Mouse (Mus musculus) olfactory bulb, adult 2 months (tissue): ENCODE measurements at regions not wholly inside any gene's neighbourhood (a gene's known extent, or its start where the extent isn't known, plus 50 kb on each side); places are given as distances from the start of the nearest gene placed in this dataset.

Source experiments
- H3K27ac ChIP-seq: fragments of 200-500 bp; 2 replicates; pipeline ENCODE4 v1.5.1; 2012; ENCODE audit warnings: low read depth, low read length; ENCODE audit not compliant: insufficient read depth
- H3K4me1 ChIP-seq: fragments of 200-500 bp; 2 replicates; pipeline ENCODE4 v1.6.1; 2012; ENCODE audit warnings: low read length; ENCODE audit not compliant: control insufficient read depth, insufficient read depth
- H3K4me3 ChIP-seq: fragments of 200-500 bp; 2 replicates; pipeline ENCODE4 v1.5.1; 2012; ENCODE audit warnings: mild to moderate bottlenecking, low read depth, low read length, moderate library complexity; ENCODE audit not compliant: insufficient read depth
- CTCF ChIP-seq: fragments of 200-500 bp; IDR thresholded peaks from 2 replicates; pipeline ENCODE4 v1.5.1; 2012; ENCODE audit warnings: low read depth, mild to moderate bottlenecking, low read length, moderate library complexity; ENCODE audit not compliant: insufficient read depth
- POLR2A ChIP-seq: fragments of 200-500 bp; IDR thresholded peaks from 2 replicates; pipeline ENCODE4 v1.6.1; 2012; ENCODE audit warnings: mild to moderate bottlenecking, low read depth, low read length, moderate library complexity; ENCODE audit not compliant: insufficient read depth
- WGBS: fragments of 180-500 bp; shearing (Covaris S2); methylation state at CpG from one replicate; pipeline ENCODE4 v1.1.7; 2018; 5-methylcytosine and 5-hydroxymethylcytosine counted together

GRCm38 (mm10) chr15:62122265-62123023 is 1199.6 kb upstream of the A1bg start:
- Histone ChIP-seq H3K4me3 (no peak overlapping the region), H3K27ac (no peak overlapping the region), H3K4me1 (peaks cover 8% of the 10 kb centered on the region)
- WGBS = 88% methylated on average over 9 of the region's 9 CpGs
- TF ChIP-seq POLR2A = no peak
- no peak for TF ChIP-seq CTCF

- whole genome bisulfite sequencing = 60% methylated on average over 4 of the region's 4 CpGs
- TF ChIP-seq CTCF (no peak), POLR2A (no peak)
- H3K27ac ChIP-seq = no peak overlapping the region
- H3K4me3 ChIP-seq = no peak overlapping the region
- H3K4me1 ChIP-seq = peaks cover 8% of the 10 kb centered on the region
These were observed 1198.9 kb upstream of the A1bg start for GRCm38 (mm10) chr15:62121696-62122095.

GRCm38 (mm10) chr15:62120735-62121134 is 1197.9 kb upstream of the A1bg start:
- Histone ChIP-seq H3K4me1 (peaks cover 8% of the 10 kb centered on the region), H3K27ac (no peak overlapping the region), H3K4me3 (no peak overlapping the region)
- TF ChIP-seq CTCF (no peak), POLR2A (no peak)
- 74% methylated on average over 4 of the region's 4 CpGs for WGBS

GRCm38 (mm10) chr15:62118997-62119396 is 1196.2 kb upstream of the A1bg start:
- 83% methylated on average over 10 of the region's 10 CpGs for WGBS
- no peak overlapping the region for H3K4me3 ChIP-seq
- TF ChIP-seq CTCF (no peak), POLR2A (no peak)
- no peak overlapping the region for H3K27ac ChIP-seq
- H3K4me1 ChIP-seq = peaks cover 8% of the 10 kb centered on the region

GRCm38 (mm10) chr15:62116184-62116583 is 1193.4 kb upstream of the A1bg start:
- Histone ChIP-seq H3K27ac (no peak overlapping the region), H3K4me3 (no peak overlapping the region), H3K4me1 (peaks cover 3% of the 10 kb centered on the region; the same call in 1 of the 2 replicates)
- TF ChIP-seq CTCF (no peak), POLR2A (no peak)
- 81% methylated on average over 1 of the region's 1 CpGs for WGBS

GRCm38 (mm10) chr15:62114815-62115214 is 1192.0 kb upstream of the A1bg start:
- Histone ChIP-seq H3K27ac (no peak overlapping the region), H3K4me3 (no peak overlapping the region), H3K4me1 (no peaks in the 10 kb centered on the region)
- 94% methylated on average over 4 of the region's 4 CpGs for WGBS
- TF ChIP-seq CTCF (no peak), POLR2A (no peak)

- Histone ChIP-seq H3K27ac (no peak overlapping the region), H3K4me3 (no peak overlapping the region), H3K4me1 (no peaks in the 10 kb centered on the region)
- TF ChIP-seq CTCF (no peak), POLR2A (no peak)
- WGBS = 62% methylated on average over 2 of the region's 2 CpGs
These were observed 1189.3 kb upstream of the A1bg start for GRCm38 (mm10) chr15:62112151-62112550.

GRCm38 (mm10) chr15:62107976-62108375 is 1185.2 kb upstream of the A1bg start:
- H3K4me1 ChIP-seq = peaks cover 2% of the 10 kb centered on the region; the same call in 1 of the 2 replicates
- H3K27ac ChIP-seq = no peak overlapping the region
- 73% methylated on average over 3 of the region's 3 CpGs for WGBS
- H3K4me3 ChIP-seq = no peak overlapping the region
- TF ChIP-seq CTCF = no peak
- TF ChIP-seq POLR2A = no peak

GRCm38 (mm10) chr15:62106518-62106975 is 1183.7 kb upstream of the A1bg start:
- no peak for TF ChIP-seq POLR2A
- TF ChIP-seq CTCF = no peak
- 47% methylated on average over 5 of the region's 5 CpGs for WGBS
- Histone ChIP-seq H3K4me3 (no peak overlapping the region), H3K27ac (no peak overlapping the region), H3K4me1 (peaks cover 2% of the 10 kb centered on the region; the same call in 1 of the 2 replicates)

- no peak overlapping the region for H3K27ac ChIP-seq
- 93% methylated on average over 9 of the region's 9 CpGs for WGBS
- TF ChIP-seq CTCF (no peak), POLR2A (no peak)
- H3K4me1 ChIP-seq = peaks cover 2% of the 10 kb centered on the region; the same call in 1 of the 2 replicates
- H3K4me3 ChIP-seq = no peak overlapping the region
These were observed 1182.7 kb upstream of the A1bg start for GRCm38 (mm10) chr15:62105483-62105882.
